Mouse (Mus musculus): Measurements from ENCODE around the gene Gm20388. TPM values are rescaled to one million over a fixed set of nuclear protein-coding genes. Genes with fewer than 3 reads are reported as not detected.
A peak's percentile ranks its signal among the peaks of the same experiment; 100 is the strongest.

The Gm20388 gene
- total RNA-seq (2021), result 1 to 10 TPM in 1 of 2 experiments, not detected in 1; 5.8 TPM

- peak; percentile 93 for DNase-seq
These were observed at the start of gene Gm20388 for GRCm38 (mm10) chr8:119910547-119911257. TSS of gene Gm20388 (plus strand) at chr8:119910841.

DNA sequence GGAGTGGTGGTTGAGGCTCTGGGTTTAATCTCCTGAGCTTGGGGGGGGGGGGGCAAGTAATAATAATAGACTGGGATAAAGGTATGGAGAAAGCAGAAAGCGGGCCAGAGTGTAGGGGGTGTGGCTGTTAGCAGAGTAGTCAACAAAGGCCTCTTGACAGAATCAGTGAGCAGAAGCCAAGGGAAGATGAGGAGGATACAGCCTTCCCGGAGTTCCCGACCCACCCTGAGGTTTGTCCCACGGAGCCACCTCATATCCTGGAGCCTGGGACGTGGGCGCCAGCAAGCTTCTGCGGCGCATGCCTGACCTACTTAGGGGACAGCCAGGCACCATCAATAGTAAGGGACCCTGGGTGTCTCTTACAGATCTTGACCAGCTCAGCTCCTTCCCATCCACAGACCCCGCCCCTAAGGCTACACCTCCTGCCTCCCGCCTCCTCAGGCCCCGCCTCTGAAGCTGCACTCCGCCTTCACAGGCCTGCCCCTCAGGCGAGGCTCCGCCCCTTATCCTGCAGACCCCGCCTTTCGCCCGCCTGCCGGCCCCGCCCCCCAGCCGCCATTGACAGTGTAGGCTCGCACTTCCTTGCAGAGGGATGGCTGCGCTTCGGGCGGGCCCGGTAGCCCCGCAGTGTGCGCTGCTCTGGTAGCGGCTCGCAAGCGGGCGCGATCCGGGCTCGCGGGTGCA is 48.8 kb upstream of the Gm20388 start, which contains the start of gene Klhl36:
Gene Klhl36 (plus strand): TSS at position 561 of the 684 bp plus-strand sequence.
- DNase-seq, result peak; percentile 99

DNA sequence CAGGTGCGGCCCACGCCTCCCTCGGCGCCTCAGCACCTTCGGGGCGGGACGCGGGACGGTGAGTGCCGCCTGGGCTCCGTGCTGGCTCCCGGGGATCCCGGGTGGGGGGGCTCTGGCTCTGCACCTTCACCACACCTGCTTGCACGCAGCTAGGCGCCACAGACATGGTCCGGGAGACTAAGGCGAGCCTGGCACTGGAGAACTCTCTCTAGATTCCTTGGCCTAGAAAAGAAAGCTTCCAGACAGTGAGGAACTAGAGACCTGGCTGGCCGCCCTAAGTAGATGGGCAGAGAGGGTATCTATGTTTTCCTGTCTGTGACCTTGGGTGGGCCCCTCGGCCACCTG is 48.3 kb upstream of the Gm20388 start:
- DNase-seq, result no peak

- DNase-seq, result no peak
These were observed 47.9 kb upstream of the Gm20388 start for GRCm38 (mm10) chr8:119862749-119863148.

- no peak for DNase-seq
These were observed 41.0 kb upstream of the Gm20388 start for GRCm38 (mm10) chr8:119869616-119870015.

GRCm38 (mm10) chr8:119873181-119873580 is 37.5 kb upstream of the Gm20388 start:
- DNase-seq, result no peak

- DNase-seq, result no peak
These were observed 29.3 kb upstream of the Gm20388 start for GRCm38 (mm10) chr8:119881301-119881700.

DNA sequence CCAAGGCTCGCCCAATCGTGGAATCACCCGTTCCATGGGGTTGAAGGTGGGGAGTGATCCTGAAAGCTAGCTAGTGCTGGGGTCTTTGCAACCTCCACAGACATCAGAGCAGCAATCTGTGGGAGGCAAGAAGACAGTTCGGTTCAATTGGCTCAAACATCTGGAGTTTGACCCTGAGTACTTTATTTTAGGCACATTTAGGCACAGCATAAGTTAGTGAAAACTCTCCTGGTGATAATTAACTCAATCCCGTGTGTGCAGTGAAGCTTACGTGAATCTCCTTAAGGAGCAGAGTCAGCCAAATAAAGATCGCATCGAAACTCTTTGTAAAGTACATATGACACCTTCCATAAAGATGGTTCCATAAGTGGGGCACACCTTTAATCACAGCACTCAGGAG is 28.7 kb upstream of the Gm20388 start:
- no peak for DNase-seq

GRCm38 (mm10) chr8:119883281-119883680 is 27.4 kb upstream of the Gm20388 start:
- DNase-seq, result no peak

- DNase-seq, result peak; percentile 62
These were observed 25.0 kb upstream of the Gm20388 start for GRCm38 (mm10) chr8:119885612-119886011.

DNA sequence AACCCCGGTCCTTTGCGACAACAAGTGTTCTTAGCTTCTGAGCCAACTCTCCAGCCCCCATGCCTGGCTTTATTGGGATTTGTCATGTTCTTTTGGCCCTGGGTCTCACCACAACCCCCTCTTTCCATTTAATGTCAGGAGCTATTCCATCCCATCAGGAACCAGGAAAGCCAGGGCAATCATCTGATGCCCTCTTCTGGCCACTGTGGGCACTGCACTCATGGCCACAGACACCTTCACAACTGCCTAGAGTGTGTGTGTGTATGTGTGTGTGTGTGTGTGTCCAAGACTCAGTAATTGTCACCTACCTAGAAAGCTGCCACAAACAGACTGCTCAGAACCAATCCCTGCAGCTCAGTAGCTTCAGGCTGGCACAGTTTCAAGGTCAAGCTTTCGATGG is 23.5 kb upstream of the Gm20388 start:
- DNase-seq, result peak; percentile 56

- DNase-seq, result no peak
These were observed 22.6 kb upstream of the Gm20388 start for GRCm38 (mm10) chr8:119888012-119888411.

GRCm38 (mm10) chr8:119897069-119897468 is 13.6 kb upstream of the Gm20388 start:
- DNase-seq, result no peak

DNA sequence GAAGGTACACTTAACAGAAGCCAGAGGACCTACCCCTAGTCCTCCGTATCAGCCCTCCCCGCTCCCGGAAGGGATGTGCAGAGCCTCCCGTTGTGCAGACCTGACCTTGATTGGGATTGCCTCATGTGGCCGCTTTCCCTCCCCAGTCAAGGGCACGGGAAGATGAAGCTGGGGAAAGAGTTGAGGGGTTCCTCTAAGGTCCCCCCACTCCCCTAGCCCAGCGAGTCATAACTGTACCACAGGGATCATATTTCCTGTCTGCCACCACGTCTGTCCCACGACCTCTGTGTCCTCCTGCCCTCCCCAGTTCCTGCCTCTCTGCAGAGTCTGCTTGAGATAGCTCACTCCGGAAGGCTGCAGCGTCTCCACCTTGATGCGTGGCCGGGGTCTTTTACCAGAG is 12.7 kb upstream of the Gm20388 start:
- no peak for DNase-seq

DNA sequence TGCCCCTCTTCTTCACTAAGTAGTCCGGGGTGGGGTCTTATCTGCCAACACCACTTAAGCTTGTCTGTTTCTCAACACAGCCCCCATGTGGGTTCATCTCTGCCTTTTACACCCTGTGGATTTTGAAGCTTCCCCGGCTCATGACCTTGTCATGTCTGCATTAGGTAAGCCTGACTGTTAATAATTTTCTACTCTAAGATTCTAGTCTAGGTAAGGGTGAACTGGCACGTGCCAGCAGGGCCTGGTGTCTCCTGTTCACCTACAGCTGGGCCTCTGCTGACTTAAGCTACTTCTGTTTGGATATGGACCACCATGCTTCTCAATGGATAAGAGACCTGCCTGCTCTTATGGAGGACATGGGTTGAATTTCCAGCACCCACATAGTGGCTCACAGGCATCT is 9.3 kb upstream of the Gm20388 start:
- DNase-seq, result no peak

GRCm38 (mm10) chr8:119901952-119902351 is 8.7 kb upstream of the Gm20388 start:
- no peak for DNase-seq

- DNase-seq, result no peak
These were observed 6.2 kb upstream of the Gm20388 start for GRCm38 (mm10) chr8:119904323-119904911.

- DNase-seq, result no peak
These were observed 596 bp upstream of the Gm20388 start, which contains the start of gene Usp10 for GRCm38 (mm10) chr8:119909944-119910546. TSS of gene Usp10 (plus strand) at chr8:119910360.

DNA sequence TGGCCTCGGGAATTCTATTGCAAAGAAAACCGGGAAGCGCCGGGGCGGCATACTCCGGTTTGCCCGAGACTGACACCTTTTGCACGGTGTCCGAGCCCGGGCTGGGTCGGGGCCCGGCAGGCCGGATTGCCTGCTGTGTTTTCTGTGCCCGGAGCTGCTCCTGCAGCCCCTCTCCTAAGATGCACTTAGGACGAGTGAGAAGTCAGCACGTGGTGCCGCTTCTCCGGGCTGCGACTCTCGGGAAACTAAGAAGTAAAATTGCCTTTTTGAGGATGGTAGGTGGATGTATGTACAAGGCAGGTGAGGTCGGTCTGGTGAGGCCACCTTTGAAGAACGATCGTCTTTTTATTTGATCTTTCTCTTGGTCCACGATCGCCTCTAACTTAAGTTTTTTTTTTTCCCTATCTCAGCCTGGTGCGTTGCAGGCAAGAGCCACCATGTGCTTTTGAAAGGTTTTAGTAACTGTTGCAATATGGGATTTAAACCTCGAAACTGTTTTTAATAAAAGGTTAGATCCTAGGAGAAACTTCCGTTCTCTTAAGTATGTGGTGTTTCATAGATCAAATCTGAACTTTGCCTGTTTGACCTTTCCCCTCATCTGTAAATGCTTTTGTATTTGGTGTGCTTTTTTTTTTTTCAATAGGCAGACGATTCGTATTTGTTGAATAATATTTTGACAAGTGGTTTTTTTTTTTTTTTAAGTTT is 769 bp downstream of the Gm20388 start:
- DNase-seq, result no peak

DNA sequence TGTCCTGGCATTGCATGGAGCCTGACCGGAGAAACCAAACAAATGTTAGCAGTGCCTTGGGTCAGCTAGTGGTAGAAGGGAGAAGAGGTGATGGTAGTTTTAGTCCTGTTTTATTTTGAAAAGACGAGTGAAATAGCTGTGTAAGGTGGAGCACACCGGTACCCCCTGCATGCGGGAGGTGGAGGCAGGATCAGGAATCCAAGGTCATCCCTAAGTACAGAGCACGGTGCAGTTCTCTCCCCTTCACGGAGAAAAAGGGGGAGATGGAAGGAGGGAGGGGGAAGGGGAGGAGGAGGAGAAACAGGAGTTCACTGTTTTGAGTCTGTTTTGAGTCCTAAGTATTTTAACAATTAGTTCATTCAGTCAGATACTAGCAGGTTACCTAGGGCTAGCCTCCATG is 2.0 kb downstream of the Gm20388 start:
- DNase-seq, result no peak

GRCm38 (mm10) chr8:119913181-119913580 is 2.5 kb downstream of the Gm20388 start:
- no peak for DNase-seq

DNA sequence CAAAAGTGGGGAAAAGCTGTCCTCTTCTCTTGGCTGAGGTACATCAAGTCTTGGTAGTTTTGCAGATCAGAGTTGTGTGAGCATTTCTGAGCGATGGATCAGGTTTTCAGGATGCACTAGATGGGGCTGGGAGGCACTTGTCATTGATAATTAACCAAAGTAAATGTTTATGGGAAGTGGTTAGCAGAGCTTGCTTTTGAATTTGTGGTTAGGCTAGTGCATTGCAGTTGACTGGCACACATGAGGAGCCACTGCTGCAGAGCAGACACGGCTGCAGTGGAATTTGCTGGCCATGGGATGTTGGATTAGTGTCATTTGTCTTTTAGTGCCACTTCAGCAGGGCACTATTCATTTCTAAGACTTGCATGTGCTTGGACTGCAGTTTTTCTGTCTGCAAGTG is 3.5 kb downstream of the Gm20388 start:
- no peak for DNase-seq

DNA sequence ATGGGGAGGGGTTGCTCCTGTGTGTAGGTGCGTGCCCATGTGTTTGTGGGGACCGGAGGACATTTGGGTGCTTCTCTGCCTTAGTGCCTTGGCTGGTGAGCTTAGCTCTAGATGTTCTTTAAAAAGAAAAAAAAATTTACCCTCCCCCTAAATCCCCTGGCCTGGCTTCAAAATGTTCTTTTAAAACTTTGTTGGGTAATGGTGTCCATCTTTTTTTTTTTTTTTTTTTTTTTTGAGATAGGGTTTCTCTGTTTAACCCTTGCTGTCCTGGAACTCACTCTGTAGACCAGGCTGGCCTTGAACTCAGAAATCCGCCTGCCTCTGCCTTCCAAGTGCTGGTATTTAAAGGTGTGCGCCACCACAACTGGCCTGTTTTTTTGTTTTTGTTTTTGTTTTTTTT is 4.7 kb downstream of the Gm20388 start:
- no peak for DNase-seq

Measured in heart, postnatal 4 days (tissue).